Mouse (Mus musculus) lung, adult 2 months (tissue): Measurements from ENCODE around the gene Nek10.

ENCODE experiments used
- CTCF ChIP-seq: fragments of 200-500 bp; IDR thresholded peaks from 2 replicates; pipeline ENCODE4 v1.5.1; 2011; ENCODE audit warnings: mild to moderate bottlenecking, low read length, control low read depth; ENCODE audit not compliant: insufficient read depth
- POLR2A ChIP-seq: fragments of 200-500 bp; IDR thresholded peaks from 2 replicates; pipeline ENCODE4 v1.6.1; 2011; ENCODE audit warnings: low read depth, mild to moderate bottlenecking, control low read depth, low read length, borderline replicate concordance; ENCODE audit errors: extremely low read depth

- no peak for TF ChIP-seq POLR2A
- TF ChIP-seq CTCF = no peak
Measured at GRCm38 (mm10) chr14:14974156-14974555, 170.9 kb downstream of the Nek10 start.
